Mouse (Mus musculus): ENCODE measurements at regions not wholly inside any gene's neighbourhood (a gene's known extent, or its start where the extent isn't known, plus 50 kb on each side); places are given as distances from the start of the nearest gene placed in this dataset.

GRCm38 (mm10) chr4:125923225-125923624 lies 101.1 kb upstream of the Csf3r start:
- peak in 1 of 2 experiments; percentile 47 for DNase-seq (ENCODE audit: extremely low spot score in 1 of 2, low spot score in 2 of 2)
- intact Hi-C loops (cut with DNase I): no loop called here

- no peak for DNase-seq (ENCODE audit: extremely low spot score in 1 of 2, low spot score in 2 of 2)
- intact Hi-C loops (cut with DNase I): no loop called here
These were observed 96.2 kb upstream of the Csf3r start for GRCm38 (mm10) chr4:125928196-125928595.

GRCm38 (mm10) chr4:125929122-125929772 lies 95.1 kb upstream of the Csf3r start:
- intact Hi-C loops (cut with DNase I): no loop called here
- no peak for DNase-seq (ENCODE audit: extremely low spot score in 1 of 2, low spot score in 2 of 2)

GRCm38 (mm10) chr4:125930764-125931163 lies 93.6 kb upstream of the Csf3r start:
- no peak for DNase-seq (ENCODE audit: extremely low spot score in 1 of 2, low spot score in 2 of 2)
- intact Hi-C loops (cut with DNase I): loop anchor here (10.0 kb wide), 1 partner anchor 696 kb away; no protein-coding TSS in a partner anchor

- DNase-seq (ENCODE audit: extremely low spot score in 1 of 2, low spot score in 2 of 2): no peak
- intact Hi-C loops (cut with DNase I): loop anchor here (10.0 kb wide), 1 partner anchor 697 kb away; no protein-coding TSS in a partner anchor
These were observed 93.0 kb upstream of the Csf3r start for GRCm38 (mm10) chr4:125931321-125931720.

- no peak for DNase-seq (ENCODE audit: extremely low spot score in 1 of 2, low spot score in 2 of 2)
- intact Hi-C loops (cut with DNase I): loop anchor here (10.0 kb wide), 1 partner anchor 697 kb away; no protein-coding TSS in a partner anchor
These were observed 92.2 kb upstream of the Csf3r start for GRCm38 (mm10) chr4:125932036-125932756.

GRCm38 (mm10) chr4:125936357-125936756 lies 88.0 kb upstream of the Csf3r start:
- intact Hi-C loops (cut with DNase I): loop anchor here (10.0 kb wide), 1 partner anchor 702 kb away; no protein-coding TSS in a partner anchor
- DNase-seq (ENCODE audit: extremely low spot score in 1 of 2, low spot score in 2 of 2): peak in 1 of 2 experiments; percentile 23

GRCm38 (mm10) chr4:125938186-125938585 lies 86.2 kb upstream of the Csf3r start:
- intact Hi-C loops (cut with DNase I): loop anchor here (10.0 kb wide), 1 partner anchor 703 kb away; no protein-coding TSS in a partner anchor
- DNase-seq (ENCODE audit: extremely low spot score in 1 of 2, low spot score in 2 of 2): no peak

- no peak for DNase-seq (ENCODE audit: extremely low spot score in 1 of 2, low spot score in 2 of 2)
- intact Hi-C loops (cut with DNase I): loop anchor here (5.0 kb wide), 1 partner anchor 784 kb away; no protein-coding TSS in a partner anchor
These were observed 83.1 kb upstream of the Csf3r start for GRCm38 (mm10) chr4:125941266-125941665.

- peak; percentile 56 to 61 for DNase-seq (ENCODE audit: extremely low spot score in 1 of 2, low spot score in 2 of 2)
- intact Hi-C loops (cut with DNase I): loop anchor here (5.0 kb wide), 1 partner anchor 785 kb away; no protein-coding TSS in a partner anchor
These were observed 82.4 kb upstream of the Csf3r start for GRCm38 (mm10) chr4:125941916-125942315.

- no peak for DNase-seq (ENCODE audit: extremely low spot score in 1 of 2, low spot score in 2 of 2)
- intact Hi-C loops (cut with DNase I): loop anchor here (5.0 kb wide), 1 partner anchor 458 kb away; no protein-coding TSS in a partner anchor
These were observed 79.3 kb upstream of the Csf3r start for GRCm38 (mm10) chr4:125945062-125945461.

- no peak for DNase-seq (ENCODE audit: extremely low spot score in 1 of 2, low spot score in 2 of 2)
- intact Hi-C loops (cut with DNase I): no loop called here
These were observed 64.9 kb upstream of the Csf3r start for GRCm38 (mm10) chr4:125959426-125959825.

GRCm38 (mm10) chr4:125960704-125961279 lies 63.6 kb upstream of the Csf3r start:
- DNase-seq (ENCODE audit: extremely low spot score in 1 of 2, low spot score in 2 of 2): no peak
- intact Hi-C loops (cut with DNase I): no loop called here

GRCm38 (mm10) chr4:125962677-125963076 lies 61.7 kb upstream of the Csf3r start:
- intact Hi-C loops (cut with DNase I): loop anchor here (2.0 kb wide), 1 partner anchor 802 kb away; no protein-coding TSS in a partner anchor
- DNase-seq (ENCODE audit: extremely low spot score in 1 of 2, low spot score in 2 of 2): peak; percentile 58 to 80

Measured in left cerebral cortex, postnatal 10 days (tissue).